Mouse (Mus musculus): ENCODE measurements around the gene Megf11. TPM values are rescaled to one million over a fixed set of nuclear protein-coding genes. Genes with fewer than 3 reads are reported as not detected.

The Megf11 gene
- polyA plus RNA-seq, 1 experiment from 2014 or later: 1.2 TPM

DNA sequence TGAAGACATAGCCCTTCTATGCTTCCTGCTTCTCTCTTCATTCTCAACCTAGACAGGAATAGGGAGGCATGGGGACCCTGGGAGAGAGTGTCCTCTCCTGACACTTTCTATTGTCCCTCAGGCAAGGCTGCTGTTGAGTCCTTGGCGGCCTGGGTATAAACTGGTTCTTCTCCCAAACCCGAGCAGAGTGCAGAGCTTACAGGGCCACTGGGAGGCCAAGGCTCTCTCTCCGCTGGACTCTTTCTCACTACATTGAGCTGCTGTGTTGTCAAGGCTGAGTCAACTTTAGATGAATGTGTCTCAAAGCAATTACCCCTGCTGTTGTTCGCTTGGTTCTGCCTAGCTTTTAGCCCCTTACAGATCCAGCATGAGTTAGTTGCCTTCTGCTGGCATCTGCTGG lies 168.0 kb downstream of the Megf11 start:
- 72% methylated on average over 4 of the region's 4 CpGs for WGBS
- Histone ChIP-seq H3K36me3 (no peaks in the 10 kb centered on the region), H3K4me3 (replicated peaks) (no peak overlapping the region), H3K9me3 (no peaks in the 10 kb centered on the region), H3K9ac (no peak overlapping the region), H3K27ac (no peak overlapping the region), H3K27me3 (replicated peaks) (no peaks in the 10 kb centered on the region), H3K4me1 (no peaks in the 10 kb centered on the region), H3K4me2 (no peak overlapping the region)
- ATAC-seq (ENCODE audit: insufficient read depth, low FRiP score, low read depth): no peak

DNA sequence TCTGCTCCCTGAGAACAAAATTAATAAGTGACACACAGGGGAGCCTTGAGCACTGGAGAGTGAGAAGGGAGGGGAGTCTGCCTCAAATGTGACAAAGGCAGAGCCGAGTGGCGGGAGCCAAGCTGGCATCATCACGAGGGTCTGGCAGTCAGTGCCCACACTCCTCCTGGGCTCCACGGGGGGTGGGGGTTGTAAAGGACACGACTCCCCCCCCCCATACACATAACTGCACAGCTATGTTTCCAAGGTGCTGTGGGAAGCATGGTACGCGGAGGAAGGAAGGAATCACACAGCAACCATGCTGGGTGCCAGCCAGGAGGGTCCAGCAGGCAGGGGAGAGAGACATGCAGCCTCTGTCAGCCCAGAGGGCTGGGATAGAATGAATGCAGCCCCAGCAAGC lies 170.2 kb downstream of the Megf11 start:
- 68% methylated on average over 7 of the region's 7 CpGs for WGBS
- no peaks in the 10 kb centered on the region for H3K36me3 ChIP-seq
- H3K4me2 ChIP-seq: no peak overlapping the region
- no peak overlapping the region for H3K27ac ChIP-seq
- no peaks in the 10 kb centered on the region for H3K4me1 ChIP-seq
- H3K9me3 ChIP-seq: no peaks in the 10 kb centered on the region
- H3K27me3 ChIP-seq (replicated peaks): no peaks in the 10 kb centered on the region
- no peak overlapping the region for H3K9ac ChIP-seq
- H3K4me3 ChIP-seq (replicated peaks): no peak overlapping the region
- ATAC-seq (ENCODE audit: insufficient read depth, low FRiP score, low read depth): no peak

DNA sequence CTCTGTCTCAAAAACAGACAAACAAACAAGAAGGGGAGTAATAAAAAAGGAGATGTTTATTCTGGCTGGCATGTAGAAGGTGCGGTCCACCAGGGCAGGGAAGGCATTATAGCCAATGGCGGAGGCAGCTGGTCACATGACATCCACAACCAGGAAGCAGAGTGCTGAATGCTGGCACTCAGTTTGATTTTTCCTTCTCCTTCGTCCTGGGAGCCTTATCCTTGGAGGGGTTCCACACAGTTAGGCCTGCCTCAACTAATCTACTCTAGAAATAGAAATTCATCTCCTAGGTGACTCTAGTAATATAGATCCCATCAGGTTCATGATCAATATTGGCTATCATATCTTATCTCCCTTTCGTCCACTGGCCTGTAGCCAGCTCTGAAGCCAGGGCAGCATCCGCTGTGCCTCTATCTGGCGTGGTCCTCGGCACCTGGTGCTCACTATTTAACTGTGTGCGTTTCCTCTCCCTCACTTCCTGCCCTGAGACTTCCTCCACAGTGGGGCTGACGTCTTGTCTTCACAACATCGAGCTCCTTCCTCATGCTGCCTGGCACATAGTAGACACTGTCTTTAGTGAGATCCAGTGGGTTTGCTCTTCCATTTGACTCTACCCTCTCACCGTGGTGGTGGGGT lies 171.8 kb downstream of the Megf11 start:
- H3K4me3 ChIP-seq (replicated peaks): no peak overlapping the region
- H3K9me3 ChIP-seq: no peaks in the 10 kb centered on the region
- H3K36me3 ChIP-seq: no peaks in the 10 kb centered on the region
- no peak overlapping the region for H3K27ac ChIP-seq
- H3K4me2 ChIP-seq: no peak overlapping the region
- H3K9ac ChIP-seq: no peak overlapping the region
- no peak for ATAC-seq (ENCODE audit: insufficient read depth, low FRiP score, low read depth)
- H3K4me1 ChIP-seq: no peaks in the 10 kb centered on the region
- H3K27me3 ChIP-seq (replicated peaks): no peaks in the 10 kb centered on the region
- 73% methylated on average over 11 of the region's 11 CpGs for WGBS

DNA sequence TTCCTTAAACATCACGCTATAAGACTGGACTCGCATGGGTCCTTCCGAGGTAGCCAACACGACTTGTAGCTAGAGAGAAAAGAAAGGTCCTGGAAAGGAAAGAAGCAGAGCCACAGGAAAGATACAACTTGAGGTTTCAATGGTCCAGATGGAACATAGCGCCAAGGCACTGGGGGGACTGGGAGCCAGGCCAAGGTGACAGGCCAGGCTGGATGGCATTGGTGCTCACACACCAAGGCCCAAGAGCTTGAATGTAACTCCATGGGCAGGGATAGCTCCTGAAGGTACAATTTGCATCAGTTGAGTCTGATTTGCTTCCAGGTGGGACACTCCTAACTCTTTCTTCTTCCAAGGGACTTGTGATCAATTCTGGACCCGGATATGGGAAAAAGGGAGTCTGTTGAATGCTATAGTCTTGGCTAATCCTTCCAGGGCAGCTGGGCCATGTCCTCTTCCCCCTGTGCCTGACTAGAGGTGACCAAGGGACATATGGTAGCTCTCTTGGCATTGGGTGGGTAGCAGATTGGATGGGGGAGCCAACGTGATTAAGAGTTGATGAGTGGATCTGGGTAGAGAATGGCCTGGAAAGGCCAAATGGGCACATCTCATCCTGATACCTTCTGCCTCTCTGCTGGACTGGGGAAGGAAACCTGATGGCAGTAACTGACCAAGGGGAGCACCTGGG lies 172.6 kb downstream of the Megf11 start:
- no peak overlapping the region for H3K4me2 ChIP-seq
- H3K4me1 ChIP-seq: no peaks in the 10 kb centered on the region
- no peak overlapping the region for H3K4me3 ChIP-seq (replicated peaks)
- 93% methylated on average over 7 of the region's 7 CpGs for WGBS
- H3K27ac ChIP-seq: no peak overlapping the region
- ATAC-seq (ENCODE audit: insufficient read depth, low FRiP score, low read depth): no peak
- H3K27me3 ChIP-seq (replicated peaks): no peaks in the 10 kb centered on the region
- H3K9ac ChIP-seq: no peak overlapping the region
- no peaks in the 10 kb centered on the region for H3K9me3 ChIP-seq
- no peaks in the 10 kb centered on the region for H3K36me3 ChIP-seq

DNA sequence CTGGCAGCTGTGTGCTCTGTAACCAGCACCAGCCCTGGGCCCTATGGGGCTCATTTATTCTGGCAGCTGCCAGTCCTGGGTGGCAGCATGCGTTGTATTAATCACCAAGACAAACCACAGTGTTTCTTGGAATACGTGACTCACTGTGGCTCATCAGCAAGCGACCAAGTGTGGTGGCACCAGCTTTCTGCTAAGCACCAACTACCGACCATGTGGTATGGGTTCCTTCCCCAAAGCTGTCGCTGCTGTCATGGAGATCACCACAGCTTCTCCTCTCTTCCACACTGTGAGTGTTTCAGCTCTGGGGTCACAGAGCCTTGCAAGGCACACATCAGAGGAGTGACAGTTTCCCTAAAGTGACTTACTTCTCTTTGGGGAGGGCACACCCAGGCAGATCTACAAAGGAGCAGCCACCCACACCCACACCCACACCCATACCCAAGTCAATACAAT lies 178.9 kb downstream of the Megf11 start:
- WGBS: 62% methylated on average over 5 of the region's 5 CpGs
- peak; percentile 61; the same call in 1 of the 2 replicates for ATAC-seq (ENCODE audit: insufficient read depth, low FRiP score, low read depth)
- no peaks in the 10 kb centered on the region for H3K9me3 ChIP-seq

DNA sequence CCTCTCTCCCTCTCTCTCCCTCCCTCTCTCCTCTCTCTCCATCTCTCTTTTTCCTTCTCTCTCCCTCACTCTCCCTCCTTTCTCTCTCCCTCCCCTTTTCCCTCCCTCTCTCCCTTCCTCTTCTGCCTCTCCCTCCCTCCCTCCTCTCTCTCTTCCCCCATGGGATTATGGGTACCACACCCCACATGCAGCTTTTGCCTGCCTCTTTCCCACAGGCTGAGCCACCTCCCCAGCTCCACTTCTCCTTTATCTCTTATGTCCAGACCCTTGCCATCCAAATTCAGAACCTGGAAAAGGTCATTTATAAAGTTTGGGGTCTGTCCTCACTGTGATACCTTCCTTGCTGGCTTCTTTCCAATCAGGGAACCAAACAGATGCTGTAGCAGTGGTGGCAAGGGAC lies 180.5 kb downstream of the Megf11 start:
- ATAC-seq (ENCODE audit: insufficient read depth, low FRiP score, low read depth): peak; percentile 63; the same call in 1 of the 2 replicates
- H3K9me3 ChIP-seq: no peaks in the 10 kb centered on the region
- H3K27ac ChIP-seq: no peak overlapping the region
- H3K27me3 ChIP-seq (replicated peaks): no peaks in the 10 kb centered on the region
- H3K4me1 ChIP-seq: no peaks in the 10 kb centered on the region
- no peak overlapping the region for H3K4me3 ChIP-seq (replicated peaks)
- H3K9ac ChIP-seq: no peak overlapping the region
- no peak overlapping the region for H3K4me2 ChIP-seq
- H3K36me3 ChIP-seq: no peaks in the 10 kb centered on the region

More for the DNA sequence above, 178.9 kb downstream of the Megf11 start:
- no peak overlapping the region for H3K4me3 ChIP-seq (replicated peaks)
- H3K9ac ChIP-seq: no peak overlapping the region
- no peaks in the 10 kb centered on the region for H3K36me3 ChIP-seq
- H3K27me3 ChIP-seq (replicated peaks): no peaks in the 10 kb centered on the region
- H3K4me2 ChIP-seq: no peak overlapping the region
- no peaks in the 10 kb centered on the region for H3K4me1 ChIP-seq
- no peak overlapping the region for H3K27ac ChIP-seq

DNA sequence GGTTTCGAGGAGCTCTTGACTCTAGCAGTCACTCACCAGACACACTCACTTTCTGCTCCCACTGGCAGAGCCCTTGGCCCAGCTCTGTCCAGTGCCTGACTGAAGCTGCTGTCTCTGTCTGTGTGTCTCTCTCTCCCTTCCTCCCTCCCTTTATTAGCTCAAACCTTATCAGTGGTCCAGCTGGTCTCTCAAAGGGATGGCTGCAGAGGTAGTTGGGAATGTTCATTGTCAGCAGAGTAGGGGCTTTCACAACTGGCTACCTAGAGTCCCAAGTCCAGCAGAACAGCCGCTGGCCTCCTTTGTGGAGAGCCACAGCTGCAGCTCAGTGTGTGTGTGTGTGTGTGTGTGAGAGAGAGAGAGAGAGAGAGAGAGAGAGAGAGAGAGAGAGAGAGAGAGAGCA lies 180.9 kb downstream of the Megf11 start:
- Histone ChIP-seq H3K36me3 (no peaks in the 10 kb centered on the region), H3K9ac (no peak overlapping the region), H3K4me3 (replicated peaks) (no peak overlapping the region), H3K4me2 (no peak overlapping the region), H3K4me1 (no peaks in the 10 kb centered on the region), H3K27ac (no peak overlapping the region), H3K27me3 (replicated peaks) (no peaks in the 10 kb centered on the region), H3K9me3 (no peaks in the 10 kb centered on the region)
- 38% methylated on average over 2 of the region's 2 CpGs for WGBS
- peak; percentile 44; the same call in 1 of the 2 replicates for ATAC-seq (ENCODE audit: insufficient read depth, low FRiP score, low read depth)

DNA sequence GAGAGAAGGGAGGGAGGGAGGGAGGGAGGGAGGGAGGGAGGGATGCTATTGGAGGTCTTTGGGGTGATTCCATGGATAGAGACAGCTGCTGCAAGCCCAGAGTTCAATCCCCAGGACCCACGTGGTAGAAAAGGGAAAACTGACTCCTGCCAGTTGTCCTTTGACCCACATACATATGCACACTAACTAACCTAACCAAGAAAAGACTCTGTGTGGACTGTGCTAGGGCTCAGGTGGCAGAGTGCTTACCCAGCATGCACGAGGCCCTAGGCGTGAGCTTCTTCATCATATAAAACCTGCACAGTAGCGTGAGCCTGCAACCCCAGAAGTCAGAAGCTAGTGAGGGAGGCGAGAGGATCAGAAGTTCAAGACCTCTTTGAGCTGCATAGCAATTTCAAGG lies 182.1 kb downstream of the Megf11 start:
- 65% methylated on average over 5 of the region's 5 CpGs for WGBS
- no peak for ATAC-seq (ENCODE audit: insufficient read depth, low FRiP score, low read depth)
- no peaks in the 10 kb centered on the region for H3K27me3 ChIP-seq (replicated peaks)
- H3K9ac ChIP-seq: no peak overlapping the region
- H3K36me3 ChIP-seq: no peaks in the 10 kb centered on the region
- H3K4me2 ChIP-seq: no peak overlapping the region
- no peaks in the 10 kb centered on the region for H3K9me3 ChIP-seq
- H3K4me3 ChIP-seq (replicated peaks): no peak overlapping the region
- 0 out of 2 replicates have a peak, but pooled peaks cover 3% of the 10 kb centered on the region for H3K4me1 ChIP-seq
- H3K27ac ChIP-seq: no peak overlapping the region

DNA sequence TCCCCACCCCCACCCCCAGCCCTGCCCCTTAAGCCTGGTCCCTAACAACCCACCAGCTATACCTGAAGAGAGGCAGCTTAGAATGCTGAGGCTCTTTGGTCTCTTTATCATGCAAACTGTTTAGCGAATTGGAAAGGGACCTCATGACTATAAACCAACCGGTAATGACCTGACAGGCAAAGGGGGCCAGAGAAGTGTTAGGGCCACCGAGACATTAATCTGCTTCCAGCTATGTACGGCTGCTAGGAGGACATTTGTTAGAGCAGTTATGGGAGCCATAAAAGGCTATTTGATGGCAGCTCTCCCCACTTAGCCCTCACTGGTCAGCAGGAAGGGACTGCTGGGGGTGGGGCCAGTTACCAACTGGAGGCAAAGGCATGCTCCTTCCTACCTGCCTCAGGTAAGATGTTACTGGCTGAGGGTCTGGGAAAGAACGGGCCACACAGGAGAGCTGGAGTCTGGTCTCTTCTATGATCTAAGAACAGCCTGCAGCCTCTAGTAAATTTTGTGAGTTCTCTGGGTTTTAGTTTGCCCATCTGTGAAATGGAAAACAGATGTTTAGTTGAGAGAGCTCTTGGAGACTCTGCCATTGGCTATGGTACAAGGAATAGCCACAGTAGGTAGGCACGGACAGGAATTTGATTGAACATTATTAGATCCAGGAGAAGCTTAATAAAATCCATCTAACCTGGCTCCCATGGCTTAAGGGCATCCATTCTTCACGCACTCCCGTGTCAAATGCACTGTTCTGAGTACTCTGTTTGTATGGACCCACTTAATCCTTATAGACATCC lies 183.2 kb downstream of the Megf11 start:
- H3K4me3 ChIP-seq (replicated peaks): no peak overlapping the region
- ATAC-seq (ENCODE audit: insufficient read depth, low FRiP score, low read depth): no peak
- 0 out of 2 replicates have a peak, but pooled peaks cover 3% of the 10 kb centered on the region for H3K4me1 ChIP-seq
- WGBS: 55% methylated on average over 8 of the region's 8 CpGs
- H3K36me3 ChIP-seq: no peaks in the 10 kb centered on the region
- H3K9ac ChIP-seq: no peak overlapping the region
- H3K27me3 ChIP-seq (replicated peaks): no peaks in the 10 kb centered on the region
- H3K4me2 ChIP-seq: no peak overlapping the region
- no peak overlapping the region for H3K27ac ChIP-seq
- H3K9me3 ChIP-seq: no peaks in the 10 kb centered on the region

DNA sequence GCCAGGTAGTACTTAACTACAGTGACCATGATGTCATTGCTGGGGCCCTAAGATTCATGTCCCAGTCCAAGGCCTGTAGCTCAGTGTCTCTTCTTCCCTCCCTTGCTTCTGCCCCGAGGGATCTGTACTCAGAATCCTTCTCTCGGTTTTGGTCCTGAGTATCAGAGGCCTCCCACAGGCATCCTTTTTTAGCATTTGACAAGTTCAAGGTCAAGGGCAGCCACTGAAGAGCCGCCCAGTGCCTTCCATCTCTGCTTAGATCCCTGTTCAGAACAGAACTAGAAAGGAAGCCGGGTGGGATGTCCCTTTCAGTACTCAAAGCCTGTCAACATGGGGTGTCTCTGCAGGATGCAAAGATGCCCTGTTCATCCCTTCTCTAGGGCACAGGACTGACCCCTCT lies 185.0 kb downstream of the Megf11 start:
- no peak overlapping the region for H3K4me3 ChIP-seq (replicated peaks)
- H3K4me2 ChIP-seq: no peak overlapping the region
- no peaks in the 10 kb centered on the region for H3K9me3 ChIP-seq
- ATAC-seq (ENCODE audit: insufficient read depth, low FRiP score, low read depth): no peak
- 51% methylated on average over 4 of the region's 4 CpGs for WGBS
- no peaks in the 10 kb centered on the region for H3K36me3 ChIP-seq
- 0 out of 2 replicates have a peak, but pooled peaks cover 3% of the 10 kb centered on the region for H3K4me1 ChIP-seq
- no peak overlapping the region for H3K9ac ChIP-seq
- no peak overlapping the region for H3K27ac ChIP-seq
- H3K27me3 ChIP-seq (replicated peaks): no peaks in the 10 kb centered on the region

DNA sequence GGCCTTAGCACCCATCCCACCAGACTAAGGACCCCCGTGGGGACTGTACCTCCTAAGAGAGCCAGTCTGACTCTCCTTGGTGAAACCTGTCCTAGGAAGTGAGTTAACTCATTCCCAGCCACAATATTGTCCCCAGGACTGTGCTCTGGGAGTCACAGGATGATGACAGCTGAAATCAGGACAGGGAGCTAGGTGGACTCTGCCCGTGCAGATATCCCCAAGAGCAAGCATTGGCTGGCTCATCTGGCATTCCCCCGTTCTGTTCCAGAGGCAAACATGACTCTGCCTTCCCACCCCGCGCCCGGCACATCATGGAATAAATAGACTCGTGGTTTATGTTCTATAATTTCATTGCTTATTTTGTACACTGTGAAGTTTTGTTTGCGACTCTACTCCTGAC lies 185.7 kb downstream of the Megf11 start:
- Histone ChIP-seq H3K27ac (no peak overlapping the region), H3K36me3 (no peaks in the 10 kb centered on the region), H3K27me3 (replicated peaks) (no peaks in the 10 kb centered on the region), H3K9ac (no peak overlapping the region), H3K4me2 (no peak overlapping the region), H3K4me3 (replicated peaks) (no peak overlapping the region), H3K4me1 (0 out of 2 replicates have a peak, but pooled peaks cover 3% of the 10 kb centered on the region), H3K9me3 (no peaks in the 10 kb centered on the region)
- ATAC-seq (ENCODE audit: insufficient read depth, low FRiP score, low read depth): no peak
- 74% methylated on average over 8 of the region's 8 CpGs for WGBS

DNA sequence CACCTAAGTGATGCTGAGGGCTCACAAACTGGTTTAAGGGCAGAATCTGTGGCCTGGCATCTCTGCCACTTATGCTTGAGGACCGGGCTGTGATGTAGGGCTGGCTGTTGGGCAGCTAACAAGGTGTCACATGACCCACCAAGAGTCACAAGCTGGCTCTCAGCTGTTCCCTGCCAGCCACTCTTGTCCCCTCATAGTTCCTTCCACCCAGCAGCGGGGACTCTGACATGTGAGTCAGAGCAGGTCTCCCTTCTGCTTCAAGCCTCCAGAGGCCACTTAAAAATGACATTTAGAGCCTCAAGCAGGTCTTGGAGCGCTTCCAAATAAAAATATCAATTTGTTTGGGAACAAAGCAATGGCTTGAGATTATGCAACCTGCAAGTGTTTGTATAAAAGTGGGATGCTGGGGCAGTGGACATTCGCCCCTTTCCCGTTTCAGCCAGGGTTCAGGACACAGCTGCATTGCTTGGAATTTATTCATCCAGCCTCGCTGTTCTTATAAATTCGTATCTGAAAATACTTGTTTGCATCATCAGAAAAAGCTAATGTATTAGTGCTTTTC lies 187.3 kb downstream of the Megf11 start:
- H3K27ac ChIP-seq: no peak overlapping the region
- H3K9ac ChIP-seq: no peak overlapping the region
- WGBS: 66% methylated on average over 7 of the region's 7 CpGs
- no peaks in the 10 kb centered on the region for H3K27me3 ChIP-seq (replicated peaks)
- H3K36me3 ChIP-seq: no peaks in the 10 kb centered on the region
- H3K9me3 ChIP-seq: no peaks in the 10 kb centered on the region
- H3K4me1 ChIP-seq: 0 out of 2 replicates have a peak, but pooled peaks cover 6% of the 10 kb centered on the region
- H3K4me2 ChIP-seq: no peak overlapping the region
- H3K4me3 ChIP-seq (replicated peaks): no peak overlapping the region
- no peak for ATAC-seq (ENCODE audit: insufficient read depth, low FRiP score, low read depth)
